Mouse (Mus musculus): ENCODE results near the gene AC134908.4. TPM values are rescaled to one million over a fixed set of nuclear protein-coding genes. Genes with fewer than 3 reads are reported as not detected.

Gene AC134908.4
- polyA plus RNA-seq, 1 experiment from 2014 or later: not detected

GRCm38 (mm10) chr17:25827011-25827410 is 31.6 kb upstream of the AC134908.4 start:
- WGBS: 95% methylated on average over 13 of the region's 13 CpGs
- no peaks in the 10 kb centered on the region for H3K27me3 ChIP-seq (ENCODE audit: control insufficient read depth, insufficient read depth, low read depth, low read length)
- no peak overlapping the region for H3K9ac ChIP-seq (ENCODE audit: low read length)
- no peaks in the 10 kb centered on the region for H3K9me3 ChIP-seq (ENCODE audit: control insufficient read depth, low read length)
- peaks cover 14% of the 10 kb centered on the region for H3K36me3 ChIP-seq (ENCODE audit: control insufficient read depth, insufficient read depth, low read length)
- H3K4me1 ChIP-seq (replicated peaks; ENCODE audit: control insufficient read depth, insufficient read depth, low read length): peaks cover 44% of the 10 kb centered on the region
- no peak overlapping the region for H3K4me2 ChIP-seq (ENCODE audit: low read depth, low read length)
- H3K27ac ChIP-seq (ENCODE audit: low read length): no peak overlapping the region
- no peak overlapping the region for H3K4me3 ChIP-seq (ENCODE audit: low read length)
- no peak for ATAC-seq (ENCODE audit: low read depth)

DNA sequence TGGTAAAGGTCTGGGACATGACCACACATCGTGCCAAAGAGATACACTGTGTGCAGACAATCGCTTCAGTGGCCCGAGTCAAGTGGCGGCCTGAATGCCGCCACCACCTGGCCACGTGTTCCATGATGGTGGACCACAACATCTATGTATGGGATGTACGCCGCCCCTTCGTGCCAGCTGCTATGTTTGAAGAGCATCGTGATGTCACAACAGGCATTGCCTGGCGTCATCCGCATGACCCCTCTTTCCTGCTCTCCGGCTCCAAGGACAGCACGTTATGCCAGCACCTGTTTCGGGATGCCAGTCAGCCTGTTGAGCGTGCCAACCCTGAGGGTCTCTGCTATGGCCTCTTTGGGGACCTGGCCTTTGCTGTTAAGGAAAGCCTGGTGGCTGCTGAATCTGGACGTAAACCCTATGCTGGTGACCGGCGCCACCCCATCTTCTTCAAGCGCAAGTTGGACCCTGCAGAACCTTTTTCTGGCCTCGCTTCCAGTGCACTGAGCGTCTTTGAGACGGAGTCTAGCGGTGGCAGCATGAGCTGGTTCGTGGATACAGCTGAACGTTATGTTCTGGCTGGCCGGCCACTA is 30.6 kb upstream of the AC134908.4 start:
- 92% methylated on average over 27 of the region's 27 CpGs for WGBS
- Histone ChIP-seq H3K36me3 (ENCODE audit: control insufficient read depth, insufficient read depth, low read length) (peaks cover 9% of the 10 kb centered on the region), H3K27me3 (ENCODE audit: control insufficient read depth, insufficient read depth, low read depth, low read length) (no peaks in the 10 kb centered on the region), H3K9me3 (ENCODE audit: control insufficient read depth, low read length) (no peaks in the 10 kb centered on the region), H3K9ac (ENCODE audit: low read length) (no peak overlapping the region), H3K27ac (ENCODE audit: low read length) (no peak overlapping the region), H3K4me2 (ENCODE audit: low read depth, low read length) (no peak overlapping the region), H3K4me1 (replicated peaks; ENCODE audit: control insufficient read depth, insufficient read depth, low read length) (peaks cover 35% of the 10 kb centered on the region), H3K4me3 (ENCODE audit: low read length) (no peak overlapping the region)
- no peak for ATAC-seq (ENCODE audit: low read depth)

DNA sequence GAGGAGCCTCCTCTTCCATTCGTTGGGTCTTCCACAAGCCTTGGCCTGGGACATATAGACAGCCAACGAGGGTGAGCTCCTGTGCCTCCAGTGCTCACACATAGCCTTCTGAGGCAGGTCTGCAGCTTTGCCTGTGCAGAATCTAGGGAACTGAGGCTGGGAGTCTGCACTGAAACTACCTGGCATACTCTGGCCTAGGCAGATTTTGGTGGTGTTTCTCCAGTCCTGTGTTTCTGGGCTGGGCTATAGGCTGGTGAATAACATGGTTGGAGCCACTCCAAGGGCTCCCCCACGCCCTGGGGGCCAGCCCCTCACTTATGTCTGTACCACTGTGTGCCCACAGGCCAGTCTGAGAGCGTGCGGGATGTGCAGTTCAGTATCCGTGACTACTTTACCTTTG is 29.9 kb upstream of the AC134908.4 start:
- Histone ChIP-seq H3K9ac (ENCODE audit: low read length) (no peak overlapping the region), H3K27ac (ENCODE audit: low read length) (no peak overlapping the region), H3K4me2 (ENCODE audit: low read depth, low read length) (no peak overlapping the region; the same call in 1 of the 2 replicates), H3K4me3 (ENCODE audit: low read length) (no peak overlapping the region), H3K9me3 (ENCODE audit: control insufficient read depth, low read length) (no peaks in the 10 kb centered on the region), H3K4me1 (replicated peaks; ENCODE audit: control insufficient read depth, insufficient read depth, low read length) (peaks cover 28% of the 10 kb centered on the region), H3K27me3 (ENCODE audit: control insufficient read depth, insufficient read depth, low read depth, low read length) (peaks cover 3% of the 10 kb centered on the region), H3K36me3 (ENCODE audit: control insufficient read depth, insufficient read depth, low read length) (0 out of 2 replicates have a peak, but pooled peaks cover 2% of the 10 kb centered on the region)
- ATAC-seq (ENCODE audit: low read depth): no peak
- 82% methylated on average over 6 of the region's 6 CpGs for WGBS

DNA sequence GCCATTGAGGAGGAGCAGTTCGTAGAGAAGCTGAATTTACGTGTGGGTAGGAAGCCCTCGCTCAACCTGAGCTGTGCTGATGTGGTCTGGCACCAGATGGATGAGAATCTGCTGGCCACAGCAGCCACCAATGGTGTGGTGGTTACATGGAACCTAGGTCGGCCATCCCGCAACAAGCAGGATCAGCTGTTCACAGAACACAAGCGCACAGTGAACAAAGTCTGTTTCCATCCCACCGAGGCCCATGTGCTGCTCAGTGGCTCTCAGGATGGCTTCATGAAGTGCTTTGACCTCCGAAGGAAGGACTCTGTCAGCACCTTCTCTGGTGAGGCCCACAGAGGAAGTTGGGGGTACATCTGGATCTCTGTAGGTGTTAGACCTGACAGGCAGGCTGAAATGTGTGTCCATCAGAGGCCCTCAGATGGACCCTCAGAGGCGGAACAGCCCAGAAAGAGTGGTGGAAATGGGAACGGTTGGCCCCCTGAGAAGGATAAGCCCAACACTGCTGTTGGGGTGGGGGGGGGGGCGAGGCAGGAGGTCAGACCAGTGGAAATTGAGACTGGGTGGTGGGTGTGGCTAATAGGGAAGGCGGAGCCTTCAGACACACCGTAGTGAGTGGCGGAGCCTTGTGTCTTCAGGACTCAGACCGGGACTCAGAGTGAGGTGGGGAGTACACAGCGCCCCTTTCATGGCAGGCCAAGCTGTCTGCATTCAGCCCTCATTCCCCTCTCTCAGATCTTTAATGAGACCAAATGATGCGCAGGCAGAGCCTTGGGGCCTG is 29.1 kb upstream of the AC134908.4 start:
- H3K4me2 ChIP-seq (ENCODE audit: low read depth, low read length): peak overlapping the region; percentile 89
- WGBS: 66% methylated on average over 17 of the region's 17 CpGs
- peaks cover 10% of the 10 kb centered on the region for H3K27me3 ChIP-seq (ENCODE audit: control insufficient read depth, insufficient read depth, low read depth, low read length)
- ATAC-seq (ENCODE audit: low read depth): no peak
- H3K9me3 ChIP-seq (ENCODE audit: control insufficient read depth, low read length): no peaks in the 10 kb centered on the region
- no peaks in the 10 kb centered on the region for H3K36me3 ChIP-seq (ENCODE audit: control insufficient read depth, insufficient read depth, low read length)
- peaks cover 22% of the 10 kb centered on the region for H3K4me1 ChIP-seq (replicated peaks; ENCODE audit: control insufficient read depth, insufficient read depth, low read length)
- H3K27ac ChIP-seq (ENCODE audit: low read length): no peak overlapping the region
- H3K9ac ChIP-seq (ENCODE audit: low read length): peak overlapping the region; percentile 79; the same call in 1 of the 2 replicates
- peak overlapping the region; percentile 62 for H3K4me3 ChIP-seq (ENCODE audit: low read length)

GRCm38 (mm10) chr17:25823452-25823851 is 28.0 kb upstream of the AC134908.4 start, which contains the start of gene Wdr24:
TSS of gene Wdr24 (plus strand) at chr17:25823627.
- H3K27me3 ChIP-seq (ENCODE audit: control insufficient read depth, insufficient read depth, low read depth, low read length): peaks cover 21% of the 10 kb centered on the region
- WGBS: under 1% methylated on average over 18 of the region's 18 CpGs
- H3K4me3 ChIP-seq (ENCODE audit: low read length): peak within 1 kb of the TSS; percentile 62
- H3K36me3 ChIP-seq (ENCODE audit: control insufficient read depth, insufficient read depth, low read length): no peaks in the 10 kb centered on the region
- no peak within 1 kb of the TSS; the same call in 1 of the 2 replicates for H3K27ac ChIP-seq (ENCODE audit: low read length)
- no peaks in the 10 kb centered on the region for H3K9me3 ChIP-seq (ENCODE audit: control insufficient read depth, low read length)
- H3K9ac ChIP-seq (ENCODE audit: low read length): peak within 1 kb of the TSS; percentile 79
- ATAC-seq (ENCODE audit: low read depth): peak; percentile 74
- H3K4me1 ChIP-seq (replicated peaks; ENCODE audit: control insufficient read depth, insufficient read depth, low read length): peaks cover 19% of the 10 kb centered on the region
- H3K4me2 ChIP-seq (ENCODE audit: low read depth, low read length): peak within 1 kb of the TSS; percentile 89

DNA sequence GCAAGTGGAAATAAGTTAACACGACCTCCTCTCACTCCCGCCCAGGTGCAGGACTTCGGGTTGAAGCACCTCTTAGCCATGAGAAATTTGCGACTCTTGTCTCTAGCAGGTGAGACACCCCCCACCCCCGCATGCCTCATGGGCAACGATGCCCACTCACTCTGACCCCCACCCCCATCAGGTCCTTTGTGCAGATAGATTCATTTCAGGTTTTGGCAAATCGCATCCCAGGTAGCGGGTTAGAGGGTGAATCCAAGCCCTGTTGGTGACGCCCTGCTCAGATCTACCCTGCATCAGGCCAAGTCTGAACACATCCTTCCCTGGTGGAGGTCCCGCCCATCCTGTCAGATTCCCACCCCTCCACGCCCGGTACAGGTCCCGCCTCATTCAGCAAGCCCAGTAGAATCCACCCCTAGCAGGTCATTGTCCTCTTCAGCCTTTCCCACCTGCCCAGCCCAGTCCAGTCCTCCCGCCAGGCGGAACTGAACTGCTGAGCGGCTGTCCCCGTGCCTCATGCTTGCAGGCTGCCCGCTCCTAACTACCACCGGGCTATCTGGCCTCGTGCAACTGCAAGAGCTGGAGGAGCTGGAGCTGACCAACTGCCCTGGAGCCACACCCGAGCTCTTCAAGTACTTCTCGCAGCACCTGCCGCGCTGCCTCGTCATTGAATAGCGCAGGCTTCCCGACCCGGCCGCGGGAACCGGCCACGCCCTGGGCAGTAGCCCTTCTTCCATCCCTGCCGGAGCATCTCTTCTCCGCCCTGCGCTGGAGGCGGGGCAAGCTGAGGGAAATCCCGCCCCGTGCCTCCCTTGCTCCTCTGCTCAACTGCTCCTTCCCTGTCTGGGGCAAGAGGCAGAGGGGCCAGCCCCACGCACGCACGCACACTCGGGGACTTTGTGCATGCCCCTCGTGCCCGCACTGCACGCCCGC is 23.7 kb upstream of the AC134908.4 start:
- Histone ChIP-seq H3K4me2 (ENCODE audit: low read depth, low read length) (peak overlapping the region; percentile 13), H3K9ac (ENCODE audit: low read length) (no peak overlapping the region)

DNA sequence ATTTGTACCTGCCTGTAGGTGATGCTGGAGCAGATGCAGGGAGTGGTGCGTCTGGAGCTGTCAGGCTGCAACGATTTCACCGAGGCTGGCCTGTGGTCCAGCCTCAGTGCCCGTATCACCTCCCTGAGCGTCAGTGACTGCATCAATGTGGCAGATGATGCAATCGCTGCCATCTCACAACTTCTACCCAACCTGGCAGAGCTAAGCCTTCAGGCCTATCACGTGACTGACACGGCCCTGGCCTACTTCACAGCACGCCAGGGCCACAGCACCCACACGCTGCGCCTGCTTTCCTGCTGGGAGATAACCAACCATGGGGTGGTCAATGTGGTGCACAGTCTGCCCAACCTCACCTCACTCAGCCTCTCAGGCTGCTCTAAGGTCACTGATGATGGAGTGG is 22.2 kb upstream of the AC134908.4 start:
- no peak for ATAC-seq (ENCODE audit: low read depth)
- no peak overlapping the region for H3K9ac ChIP-seq (ENCODE audit: low read length)
- H3K36me3 ChIP-seq (ENCODE audit: control insufficient read depth, insufficient read depth, low read length): no peaks in the 10 kb centered on the region
- H3K27me3 ChIP-seq (ENCODE audit: control insufficient read depth, insufficient read depth, low read depth, low read length): peaks cover 30% of the 10 kb centered on the region
- H3K9me3 ChIP-seq (ENCODE audit: control insufficient read depth, low read length): no peaks in the 10 kb centered on the region
- H3K4me3 ChIP-seq (ENCODE audit: low read length): no peak overlapping the region
- no peak overlapping the region for H3K4me2 ChIP-seq (ENCODE audit: low read depth, low read length)
- H3K4me1 ChIP-seq (replicated peaks; ENCODE audit: control insufficient read depth, insufficient read depth, low read length): no peaks in the 10 kb centered on the region
- no peak overlapping the region for H3K27ac ChIP-seq (ENCODE audit: low read length)
- WGBS: 73% methylated on average over 11 of the region's 11 CpGs

More for the DNA sequence above, 23.7 kb upstream of the AC134908.4 start:
- H3K4me3 ChIP-seq (ENCODE audit: low read length): 0 out of 2 replicates have a peak overlapping the region, but pooled peaks have one; percentile 5
- H3K36me3 ChIP-seq (ENCODE audit: control insufficient read depth, insufficient read depth, low read length): no peaks in the 10 kb centered on the region
- no peaks in the 10 kb centered on the region for H3K9me3 ChIP-seq (ENCODE audit: control insufficient read depth, low read length)
- no peak overlapping the region for H3K27ac ChIP-seq (ENCODE audit: low read length)
- WGBS: 7% methylated on average over 46 of the region's 46 CpGs
- peaks cover 4% of the 10 kb centered on the region for H3K4me1 ChIP-seq (replicated peaks; ENCODE audit: control insufficient read depth, insufficient read depth, low read length)
- H3K27me3 ChIP-seq (ENCODE audit: control insufficient read depth, insufficient read depth, low read depth, low read length): peaks cover 30% of the 10 kb centered on the region
- no peak for ATAC-seq (ENCODE audit: low read depth)

DNA sequence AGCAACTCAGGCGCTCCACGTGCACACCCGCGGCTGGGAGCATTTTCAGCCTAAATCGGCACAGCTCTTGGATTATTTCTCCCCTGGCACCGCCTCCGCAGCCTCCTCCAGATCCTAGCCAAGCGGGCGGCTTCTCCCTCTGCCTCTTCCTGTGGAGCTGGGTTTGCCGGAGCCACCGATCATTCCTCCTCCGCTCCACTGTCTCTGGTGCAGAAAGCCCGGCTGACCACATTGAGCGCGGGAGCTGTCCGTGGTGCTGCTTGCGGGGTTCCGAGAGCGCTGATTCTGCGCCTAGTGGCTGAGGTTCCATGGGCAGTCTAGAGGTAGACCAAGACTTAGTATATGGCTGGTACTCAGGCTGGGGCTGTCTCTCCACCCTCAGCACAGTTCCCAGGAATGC is 18.0 kb upstream of the AC134908.4 start:
- Histone ChIP-seq H3K9me3 (ENCODE audit: control insufficient read depth, low read length) (no peaks in the 10 kb centered on the region), H3K27me3 (ENCODE audit: control insufficient read depth, insufficient read depth, low read depth, low read length) (peaks cover 35% of the 10 kb centered on the region), H3K4me1 (replicated peaks; ENCODE audit: control insufficient read depth, insufficient read depth, low read length) (peaks cover 3% of the 10 kb centered on the region; the same call in 1 of the 2 replicates), H3K9ac (ENCODE audit: low read length) (no peak overlapping the region), H3K36me3 (ENCODE audit: control insufficient read depth, insufficient read depth, low read length) (no peaks in the 10 kb centered on the region), H3K27ac (ENCODE audit: low read length) (no peak overlapping the region), H3K4me3 (ENCODE audit: low read length) (no peak overlapping the region), H3K4me2 (ENCODE audit: low read depth, low read length) (no peak overlapping the region)
- ATAC-seq (ENCODE audit: low read depth): peak; percentile 53
- WGBS: 2% methylated on average over 20 of the region's 20 CpGs

Measured in lung, embryonic 16.5 days (tissue).